Mouse (Mus musculus): Measurements from ENCODE around the gene Lrba.

The Lrba gene

DNA sequence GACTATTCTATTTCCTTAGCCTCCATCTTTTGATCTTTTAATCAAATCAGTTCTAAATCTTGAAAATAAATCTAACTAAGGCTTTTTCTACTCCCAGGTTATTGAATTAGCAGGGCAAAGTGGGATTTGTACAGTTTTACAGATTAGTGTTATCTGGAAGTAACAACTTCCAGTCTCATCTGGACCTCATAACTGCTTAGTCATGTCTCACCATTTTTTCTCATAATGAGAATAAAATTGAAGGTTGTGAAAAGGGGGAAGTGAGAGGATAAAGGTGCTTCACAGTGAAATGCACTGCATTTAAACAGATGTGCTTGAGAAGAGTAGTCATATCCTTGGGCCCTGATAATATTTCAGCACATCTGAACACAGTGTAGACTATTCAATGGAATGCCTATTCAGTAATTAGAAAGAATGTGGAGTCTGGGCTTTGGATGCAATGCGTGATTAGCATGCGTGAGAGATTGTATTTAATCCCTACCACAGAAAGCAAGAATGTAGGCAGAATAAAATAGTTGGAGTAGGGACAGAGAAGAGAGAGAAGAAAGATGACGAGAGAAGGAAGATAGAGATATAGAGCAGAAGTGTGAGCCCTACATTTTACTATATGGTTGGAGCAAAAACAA, 298.5 kb downstream of the Lrba start:
- DNase-seq: no peak

DNA sequence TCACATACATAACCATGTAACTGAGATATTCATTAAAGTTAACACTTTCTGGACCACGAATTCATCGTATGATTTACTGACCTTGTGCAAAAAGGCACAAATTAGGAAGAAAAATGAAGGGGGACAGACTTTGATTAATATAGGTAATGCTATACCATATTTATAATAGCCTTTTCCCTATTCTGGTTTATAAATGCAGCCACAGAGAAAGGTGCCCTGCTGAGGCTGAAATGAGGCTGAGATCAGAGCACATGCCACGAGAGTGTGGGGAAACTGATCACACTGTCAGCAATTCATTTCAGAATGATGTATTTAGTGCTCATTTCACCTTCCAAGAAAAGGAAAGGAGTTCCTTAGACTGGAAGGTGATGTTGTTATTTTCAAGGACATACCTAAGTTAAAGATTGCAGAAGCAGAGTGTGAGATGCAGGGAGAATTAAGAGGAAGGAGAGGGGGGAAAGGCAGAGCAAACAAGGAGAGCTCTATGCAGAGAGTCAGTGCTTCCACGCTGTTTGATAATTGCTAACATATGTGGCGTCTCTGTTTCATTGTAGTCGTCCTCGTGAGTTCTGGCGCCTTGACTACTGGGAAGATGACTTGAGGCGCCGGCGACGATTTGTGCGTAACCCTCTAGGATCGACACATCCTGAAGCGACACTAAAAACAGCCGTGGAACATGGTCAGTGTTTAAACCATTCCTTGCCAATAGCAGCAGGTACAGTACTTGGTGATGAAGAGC, 307.2 kb downstream of the Lrba start:
- DNase-seq: no peak

DNA sequence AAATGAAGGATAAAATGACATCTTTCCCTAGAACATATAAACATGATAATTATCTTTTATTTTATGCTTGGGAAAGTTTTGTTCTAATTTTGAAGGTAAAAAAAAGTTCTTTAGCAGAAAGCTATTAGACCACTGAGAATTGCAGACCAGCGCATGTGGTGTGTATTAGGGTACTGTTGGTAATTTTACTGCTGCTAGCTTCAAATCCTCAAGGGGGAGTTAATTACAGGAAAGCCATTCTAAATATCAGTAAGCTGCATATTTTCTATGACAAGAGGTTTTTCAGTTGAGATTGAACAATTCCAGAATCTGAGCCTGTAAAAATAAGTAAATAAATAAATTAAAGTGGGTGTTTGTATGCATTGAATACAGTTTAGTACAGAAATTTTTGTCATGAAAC, 312.3 kb downstream of the Lrba start:
- DNase-seq: no peak

DNA sequence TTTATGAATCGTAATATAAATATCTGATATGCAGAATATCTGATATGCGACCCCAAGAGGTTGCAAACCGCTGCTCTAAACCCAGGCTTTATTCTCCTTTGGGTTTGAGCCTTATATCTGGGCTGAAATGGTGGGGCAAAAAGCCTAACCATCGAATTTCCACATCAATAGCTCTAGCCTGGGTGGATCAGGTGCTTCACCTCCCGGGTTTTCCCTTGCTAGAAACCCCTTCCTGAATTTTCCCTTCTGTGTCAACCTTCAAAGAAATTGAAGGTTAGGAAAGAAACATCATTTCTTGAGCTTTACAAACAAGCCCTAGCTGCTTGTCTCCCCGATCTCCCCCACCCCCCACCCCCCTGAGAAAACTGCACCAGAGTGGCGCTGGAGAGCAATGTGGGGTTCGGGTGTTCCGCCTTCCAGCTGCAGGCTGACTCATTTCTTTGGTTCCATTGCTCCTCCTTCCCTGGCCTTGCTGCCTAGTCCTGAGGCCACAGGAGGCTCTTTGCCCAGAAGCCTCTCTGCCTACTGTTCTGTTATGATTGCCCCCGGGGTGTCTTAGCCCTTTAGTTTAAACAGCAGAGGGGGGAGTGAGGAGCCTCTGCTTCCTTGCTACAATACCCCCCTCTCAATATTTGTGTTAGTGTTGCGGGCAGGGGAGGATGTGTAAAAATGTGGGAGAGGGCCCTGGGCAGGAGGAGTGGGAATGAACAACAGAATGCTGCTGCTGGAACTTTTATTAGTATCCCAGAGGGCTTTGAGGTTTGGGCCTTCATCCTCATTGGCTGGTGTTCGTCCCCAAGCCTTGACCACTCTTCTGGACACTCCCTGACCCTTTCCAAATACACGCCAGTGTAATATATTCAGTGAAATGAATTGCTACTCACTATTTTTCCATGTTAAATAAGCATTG, 314.4 kb downstream of the Lrba start:
- no peak for DNase-seq

DNA sequence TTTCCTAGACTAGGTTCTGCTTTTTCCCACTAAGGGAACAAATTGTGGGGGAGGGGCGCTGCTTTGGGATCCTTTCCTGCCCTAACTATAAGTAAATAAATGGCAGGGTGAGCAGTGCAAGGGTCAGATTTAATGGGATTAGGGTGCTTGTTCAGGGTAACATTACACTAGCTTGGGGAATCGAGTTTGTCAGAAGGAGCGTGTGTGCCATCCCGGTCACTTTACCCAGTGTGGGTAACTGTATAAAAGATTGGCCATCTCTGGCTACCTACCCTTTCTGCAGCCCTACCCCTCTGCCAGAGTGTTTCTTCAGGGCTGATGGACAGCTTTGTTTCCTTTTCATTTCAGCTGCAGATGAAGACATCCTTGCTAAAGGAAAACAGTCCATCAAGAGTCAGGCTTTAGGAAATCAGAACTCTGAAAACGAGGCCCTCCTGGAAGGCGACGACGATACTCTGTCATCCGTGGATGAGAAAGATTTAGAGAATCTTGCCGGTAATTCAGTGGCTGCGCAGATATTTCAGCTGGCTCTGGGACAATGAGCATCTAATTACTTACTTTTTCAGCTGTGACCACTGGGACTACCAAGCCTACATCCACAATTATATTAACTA, 315.2 kb downstream of the Lrba start:
- DNase-seq: no peak

DNA sequence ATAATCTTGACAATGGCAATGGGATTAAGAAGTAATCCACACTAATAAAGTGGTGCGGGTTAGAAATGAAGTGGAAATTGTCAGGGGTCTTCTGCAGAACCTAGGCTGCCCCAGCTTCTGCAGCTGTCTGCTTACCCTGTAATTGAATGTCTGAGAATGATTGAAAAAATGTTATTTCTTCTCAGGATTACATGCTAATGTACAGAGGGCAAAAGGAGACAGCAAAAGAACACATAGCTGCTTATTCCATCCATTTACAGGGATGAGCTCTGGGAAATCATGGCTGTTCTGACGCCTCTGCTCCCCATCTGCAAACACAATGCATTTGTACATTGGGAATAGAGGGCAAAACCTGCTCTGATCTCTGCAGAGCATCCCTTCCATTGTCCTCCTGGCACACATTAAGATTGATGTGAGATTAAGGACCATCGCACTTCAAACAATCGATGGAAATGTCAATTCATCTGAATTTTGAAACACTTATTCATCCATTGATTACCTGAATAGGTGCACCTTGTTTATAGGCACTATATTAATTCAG, 316.7 kb downstream of the Lrba start:
- no peak for DNase-seq

DNA sequence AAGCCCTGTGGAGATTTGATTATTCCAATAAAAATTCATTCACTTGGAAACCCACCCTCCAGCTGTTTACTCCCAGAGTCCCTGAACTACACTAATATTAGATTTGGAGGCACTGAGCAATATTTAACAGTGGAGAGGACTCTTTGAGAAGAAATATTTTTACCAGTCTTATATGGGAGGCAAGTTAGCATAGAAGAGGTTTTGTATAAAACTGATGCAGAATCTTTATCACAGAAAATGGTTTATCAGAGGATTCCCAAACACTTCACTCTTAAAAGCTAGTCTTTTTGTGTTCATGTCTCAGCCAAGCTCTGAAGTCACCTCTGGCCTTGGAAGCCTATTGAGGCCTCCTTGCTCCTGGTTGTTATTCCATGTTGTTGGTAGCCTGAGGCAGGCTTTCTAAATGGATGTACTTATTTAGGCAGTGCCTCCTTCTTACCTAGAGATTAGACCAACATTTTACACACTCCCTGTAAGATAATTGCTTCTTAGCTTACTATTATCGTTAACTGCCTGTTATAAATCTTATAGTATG, 317.4 kb downstream of the Lrba start:
- DNase-seq: no peak

DNA sequence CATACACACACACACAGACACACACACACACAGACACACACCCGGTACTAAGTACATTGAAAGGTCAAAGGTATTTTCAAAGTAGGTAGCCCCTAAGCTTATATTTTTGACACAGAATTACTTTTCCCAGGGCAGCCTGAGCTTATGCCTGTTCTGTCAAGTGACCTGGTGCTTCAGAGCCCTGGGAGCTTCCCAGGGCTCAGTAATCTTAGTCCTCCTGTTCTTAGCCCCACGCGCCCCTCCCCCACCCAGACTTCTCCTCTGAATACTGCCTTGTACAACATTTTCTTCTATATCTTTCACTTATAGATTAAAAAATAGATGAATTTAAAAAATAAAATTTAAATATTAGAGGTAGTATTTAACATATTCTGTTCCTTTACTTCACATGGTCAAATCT, 320.3 kb downstream of the Lrba start:
- no peak for DNase-seq

DNA sequence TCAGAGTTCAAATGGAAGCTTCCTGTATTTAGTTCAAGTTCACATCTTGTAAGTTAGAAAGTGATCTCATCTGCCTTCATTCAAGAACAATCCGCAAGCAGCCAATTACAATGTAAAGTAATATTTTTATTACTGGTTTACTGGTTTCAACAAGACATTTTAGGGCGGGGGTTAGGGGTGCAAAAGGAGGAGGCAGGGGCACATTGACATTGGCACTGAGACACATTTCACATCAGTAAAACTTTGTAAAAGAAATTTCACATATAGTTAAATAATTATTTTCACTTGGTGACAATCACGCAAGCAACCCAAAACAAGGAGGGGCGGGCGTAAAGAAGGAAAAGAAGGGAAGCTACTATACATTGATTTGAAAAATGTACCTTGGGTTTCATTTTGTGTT, 321.5 kb downstream of the Lrba start:
- no peak for DNase-seq

DNA sequence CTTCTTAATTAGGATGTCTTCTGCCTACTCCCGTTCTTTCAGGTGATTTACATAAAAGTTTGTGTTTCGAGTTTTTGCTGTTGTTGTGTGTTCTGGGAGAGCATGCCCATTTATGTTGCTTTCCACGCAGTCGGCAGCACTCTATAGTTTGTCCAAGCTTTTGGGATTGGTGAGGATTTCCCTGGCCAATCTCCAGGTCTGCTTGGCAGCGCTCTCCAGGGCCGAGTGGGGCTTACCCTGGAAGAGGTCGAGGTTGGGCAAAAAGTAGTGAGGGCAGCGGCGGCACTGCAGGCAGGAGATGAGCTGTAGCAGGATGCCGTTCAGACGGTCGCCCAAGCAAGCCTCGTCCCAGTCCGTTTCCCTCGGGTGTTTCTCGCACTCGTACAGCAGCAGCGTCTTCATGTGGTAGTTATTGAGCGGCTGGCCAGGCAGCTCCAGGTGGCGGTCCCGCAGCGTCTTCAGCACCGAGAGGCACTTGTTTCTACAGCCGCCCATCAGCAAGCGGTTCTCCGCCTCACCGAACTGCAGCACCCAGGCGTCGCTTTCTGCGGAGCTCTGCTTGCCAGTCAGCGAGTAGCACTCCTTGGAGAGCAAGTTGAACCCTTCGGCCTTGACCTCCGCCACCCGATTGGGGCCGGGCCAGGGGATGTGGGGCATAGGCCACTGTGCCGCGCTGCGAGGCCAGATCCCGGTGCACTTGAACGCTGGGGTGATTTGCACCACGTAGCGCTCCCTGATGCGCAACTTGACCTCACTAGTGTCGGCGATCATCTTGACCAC, 322.2 kb downstream of the Lrba start:
- DNase-seq: no peak

DNA sequence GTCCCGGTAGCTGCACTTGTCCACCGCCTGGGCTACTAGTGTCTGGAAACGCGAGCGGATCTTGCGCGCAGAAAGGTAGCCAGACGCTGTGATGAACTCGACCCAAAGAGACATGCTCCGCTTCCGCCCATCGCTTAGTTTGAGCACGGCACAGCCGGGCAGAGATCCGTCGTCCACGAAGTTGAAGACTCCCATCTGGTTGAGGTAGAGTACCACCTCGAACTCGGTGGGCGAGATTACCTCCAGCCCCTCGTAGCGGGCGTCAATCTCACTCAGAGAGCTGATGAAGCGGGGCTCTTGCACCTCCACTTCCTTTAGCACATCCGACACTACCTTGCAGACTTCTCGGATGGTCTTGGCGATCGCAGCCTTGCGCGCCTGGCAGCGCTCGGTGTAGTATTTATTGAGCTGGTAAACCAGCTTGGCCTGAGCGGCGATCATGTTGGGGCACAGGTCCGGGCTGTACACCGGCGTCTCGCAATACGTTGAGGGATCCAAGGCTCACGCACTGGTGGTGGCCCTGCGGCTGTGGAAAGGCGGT, 322.8 kb downstream of the Lrba start:
- DNase-seq: no peak

DNA sequence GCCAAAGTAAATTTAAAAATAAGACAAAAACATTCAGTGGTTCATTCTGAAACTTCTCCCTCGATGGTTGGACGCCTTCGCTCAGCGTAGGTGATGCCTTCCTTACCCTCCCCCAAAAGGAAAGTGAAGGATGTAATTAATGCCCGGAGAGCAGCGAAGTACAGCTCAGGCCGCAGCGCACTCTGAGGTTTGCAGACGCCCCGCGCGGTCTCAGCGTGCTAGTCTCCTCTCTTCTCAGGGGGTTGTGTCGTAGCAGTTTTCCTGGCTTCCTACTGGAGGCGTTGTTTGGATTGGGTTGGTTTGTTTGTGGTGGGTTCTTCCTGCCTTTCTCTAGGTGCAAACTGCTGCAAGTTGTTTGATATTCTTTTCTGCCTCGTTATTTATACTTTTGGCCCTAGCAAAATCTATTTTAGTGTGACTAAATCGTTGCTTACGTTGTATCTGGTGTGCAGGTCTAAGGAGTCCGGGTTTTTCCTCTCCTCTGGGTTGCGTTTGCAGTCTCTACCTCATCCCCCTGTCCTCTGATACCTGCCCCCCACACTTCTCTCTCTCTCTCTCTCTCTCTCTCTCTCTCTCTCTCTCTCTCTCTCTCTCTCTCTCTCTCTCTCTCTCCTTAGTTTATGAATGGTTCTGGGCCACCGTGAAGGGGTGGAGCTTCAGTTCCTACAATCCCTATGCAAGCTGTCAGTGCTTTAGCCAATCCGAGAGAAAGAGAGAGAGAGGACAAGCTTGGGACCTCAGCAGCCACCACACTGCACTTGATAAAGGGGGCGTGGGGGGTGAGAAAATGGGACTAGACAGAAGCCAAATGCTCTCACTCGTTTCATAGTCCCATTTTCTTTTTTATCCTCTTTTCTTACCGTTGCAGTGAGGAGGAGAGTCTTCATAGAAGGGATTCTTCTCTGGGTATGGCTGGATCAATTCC, 323.9 kb downstream of the Lrba start, which contains the start of gene Mab21l2:
TSS of gene Mab21l2 (minus strand) at position 539 of the 925 bp plus-strand sequence.
- no peak for DNase-seq

DNA sequence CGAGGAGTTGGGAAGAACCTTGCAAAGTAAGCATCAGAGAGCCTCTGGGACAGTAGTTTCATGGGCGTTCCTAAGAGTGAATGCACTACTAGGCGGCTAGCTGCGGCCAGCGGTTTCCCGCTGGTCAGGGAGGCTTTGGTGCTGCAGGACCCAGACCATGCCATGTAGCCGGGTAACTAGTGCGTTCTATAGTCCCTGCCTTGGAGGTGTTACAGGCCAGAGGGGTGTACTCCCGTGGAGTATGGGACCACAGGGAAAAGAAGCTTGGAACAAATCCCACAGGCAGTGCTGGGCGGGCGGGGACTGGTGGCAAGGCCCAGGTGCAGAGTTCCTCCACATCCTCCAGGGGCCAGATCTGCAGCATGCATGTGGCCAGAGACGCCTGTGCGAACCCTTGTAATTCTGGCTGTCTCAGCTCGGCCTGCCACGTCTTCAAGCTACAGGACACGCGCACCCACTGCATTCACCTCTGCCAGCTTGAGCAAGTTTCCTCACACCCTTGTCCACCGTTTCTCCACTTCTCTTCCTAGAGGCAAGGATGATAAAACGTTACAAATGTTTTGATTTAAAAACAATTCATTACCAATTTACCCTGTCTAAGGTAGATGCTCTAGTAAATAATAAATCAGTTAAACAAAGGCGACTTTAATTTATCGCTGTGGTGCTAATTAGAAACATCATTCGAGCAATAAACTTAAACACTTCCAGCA, 326.0 kb downstream of the Lrba start:
- no peak for DNase-seq

DNA sequence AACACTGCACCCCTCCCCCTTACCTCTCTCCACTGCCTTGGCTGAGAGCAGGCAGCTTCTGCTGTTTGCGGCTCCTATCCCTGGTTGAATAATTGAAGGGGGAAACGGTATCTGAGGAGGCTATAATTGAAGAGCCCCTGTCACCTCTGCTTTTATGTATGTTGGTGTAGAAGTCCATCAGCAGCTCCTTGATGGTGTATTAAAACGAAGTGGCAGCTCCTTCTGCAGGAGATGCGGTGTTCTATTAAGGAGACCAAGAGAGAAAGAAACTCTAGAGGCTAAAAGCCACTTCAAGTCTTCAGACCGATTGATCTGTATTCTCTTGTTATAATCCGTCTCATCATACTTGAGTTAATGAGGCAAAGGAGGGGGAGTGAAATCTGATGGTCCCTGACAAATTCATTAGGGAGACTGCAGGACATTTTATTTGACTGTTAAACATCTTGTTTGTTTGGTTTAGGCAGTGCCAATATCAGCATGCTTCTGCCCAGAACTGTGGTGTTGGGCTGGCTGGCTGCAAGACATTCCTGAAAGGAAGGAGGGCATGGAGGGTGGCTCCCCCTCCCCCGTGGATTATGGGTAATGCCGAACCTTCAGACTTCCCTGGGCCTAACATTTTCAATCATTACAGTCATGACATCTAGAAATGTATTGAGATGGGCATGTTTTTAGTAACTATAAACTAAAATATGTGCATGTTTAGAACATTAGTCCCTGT, 326.7 kb downstream of the Lrba start:
- no peak for DNase-seq

DNA sequence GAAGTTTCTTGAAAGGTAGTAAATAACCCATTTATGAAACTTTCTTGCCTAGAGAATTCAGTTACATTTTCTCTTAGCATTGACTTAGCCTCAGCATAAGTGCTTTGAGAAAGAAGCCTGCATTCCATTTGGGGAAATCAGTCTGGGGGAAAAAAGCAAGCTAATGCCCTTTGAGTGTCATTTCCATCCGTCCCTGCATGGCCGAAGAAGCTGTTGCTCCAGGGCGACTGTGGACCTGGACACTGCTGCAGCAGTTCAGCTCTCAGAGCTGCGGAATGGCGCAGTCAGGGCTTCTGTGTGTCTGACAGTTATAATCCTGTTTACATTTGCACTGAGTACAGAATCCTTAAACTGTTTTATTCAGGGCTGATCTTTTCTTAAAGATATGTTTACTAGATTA, 327.7 kb downstream of the Lrba start:
- DNase-seq: no peak

DNA sequence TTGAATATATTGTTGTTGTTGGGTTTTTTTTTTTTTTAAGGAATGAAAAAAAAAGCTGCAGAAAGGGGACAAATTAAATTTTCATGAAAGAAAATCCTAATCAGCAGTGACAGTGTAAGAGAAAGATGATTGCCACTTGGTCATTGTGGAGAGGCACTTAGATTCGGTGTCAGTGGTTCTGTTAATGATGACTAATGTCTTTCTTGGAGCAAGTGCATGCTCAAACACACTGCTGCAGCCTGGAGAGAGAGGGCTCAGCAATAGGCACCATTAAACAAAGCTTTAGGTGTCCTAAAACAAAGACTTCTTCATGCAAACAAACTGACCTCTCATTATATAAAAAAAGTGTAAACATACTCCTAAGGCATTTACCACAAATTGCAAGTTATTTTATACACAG, 334.5 kb downstream of the Lrba start:
- no peak for DNase-seq

DNA sequence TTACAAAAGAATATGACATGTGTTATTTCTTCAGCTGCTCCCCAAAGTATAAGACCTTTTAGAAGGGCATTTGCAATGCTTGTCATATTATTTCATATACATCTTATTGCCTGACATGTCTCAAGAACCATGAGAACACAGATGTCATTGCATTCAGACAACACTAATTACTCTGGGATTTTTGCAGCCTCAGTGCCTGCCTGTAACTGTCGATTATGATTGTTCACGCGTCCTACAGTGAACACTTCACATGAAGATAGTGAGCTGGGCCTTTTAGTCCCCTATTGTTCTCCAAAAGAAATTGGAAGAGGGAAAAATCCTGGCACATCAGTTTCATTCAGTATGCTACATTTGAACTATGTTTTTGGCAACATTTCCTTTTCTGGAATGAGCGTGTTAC, 335.2 kb downstream of the Lrba start:
- DNase-seq: no peak

DNA sequence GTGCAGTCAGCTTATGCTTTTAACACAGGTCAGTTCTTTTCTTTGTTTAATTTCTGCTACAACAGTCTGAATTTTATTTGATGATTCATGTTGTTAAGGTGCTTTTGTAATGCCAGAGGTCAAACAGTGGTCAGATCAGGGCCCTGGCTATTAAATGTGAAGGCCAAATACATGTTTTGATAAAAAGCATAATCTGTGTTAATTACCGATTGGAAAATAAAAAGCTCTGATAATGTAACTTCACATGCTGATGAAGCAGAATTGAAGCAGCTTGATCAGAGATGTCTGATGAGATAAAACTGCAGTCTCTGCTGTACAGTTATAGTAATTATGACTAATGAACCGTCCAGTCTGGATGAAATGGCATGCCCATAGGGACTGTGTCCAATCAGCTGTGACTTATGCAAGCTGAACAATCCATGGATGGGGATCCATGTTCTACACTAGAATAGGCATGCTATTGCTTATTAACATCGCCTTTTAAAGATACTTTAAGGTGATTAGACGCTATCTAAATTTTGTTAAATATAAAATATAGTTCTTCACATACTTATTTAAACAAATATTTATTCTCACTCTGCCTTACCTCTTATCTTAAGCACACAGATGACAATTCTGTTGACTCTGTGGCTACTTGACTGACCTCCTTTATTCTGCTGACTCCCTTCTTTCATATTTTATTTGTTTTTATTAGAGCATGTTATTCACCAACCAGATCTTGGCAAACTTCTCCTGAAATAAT, 336.0 kb downstream of the Lrba start:
- DNase-seq: no peak

DNA sequence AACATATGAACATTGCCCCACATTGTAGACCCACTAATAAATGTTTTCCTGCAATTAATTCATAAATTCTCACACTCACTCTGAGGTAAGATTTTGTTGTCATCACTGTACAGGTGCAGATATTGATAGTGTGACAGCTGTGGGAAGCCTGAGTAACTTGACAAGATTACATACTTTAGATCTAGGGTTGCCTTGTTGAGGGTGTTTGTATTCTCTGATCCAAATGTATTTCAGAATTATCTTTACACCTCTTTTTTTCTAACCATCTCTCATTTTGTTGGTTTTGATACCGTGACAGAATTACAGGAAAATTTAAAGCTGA, 336.5 kb downstream of the Lrba start:
- DNase-seq: no peak

Measured in layer of hippocampus, adult 9-11 months (tissue).